Mouse (Mus musculus): ENCODE measurements around the gene Myh13. TPM values are rescaled to one million over a fixed set of nuclear protein-coding genes. Genes with fewer than 3 reads are reported as not detected.
A peak's percentile ranks its signal among the peaks of the same experiment; 100 is the strongest.

Gene Myh13
- polyA plus RNA-seq, 1 experiment from 2014 or later: not detected

DNA sequence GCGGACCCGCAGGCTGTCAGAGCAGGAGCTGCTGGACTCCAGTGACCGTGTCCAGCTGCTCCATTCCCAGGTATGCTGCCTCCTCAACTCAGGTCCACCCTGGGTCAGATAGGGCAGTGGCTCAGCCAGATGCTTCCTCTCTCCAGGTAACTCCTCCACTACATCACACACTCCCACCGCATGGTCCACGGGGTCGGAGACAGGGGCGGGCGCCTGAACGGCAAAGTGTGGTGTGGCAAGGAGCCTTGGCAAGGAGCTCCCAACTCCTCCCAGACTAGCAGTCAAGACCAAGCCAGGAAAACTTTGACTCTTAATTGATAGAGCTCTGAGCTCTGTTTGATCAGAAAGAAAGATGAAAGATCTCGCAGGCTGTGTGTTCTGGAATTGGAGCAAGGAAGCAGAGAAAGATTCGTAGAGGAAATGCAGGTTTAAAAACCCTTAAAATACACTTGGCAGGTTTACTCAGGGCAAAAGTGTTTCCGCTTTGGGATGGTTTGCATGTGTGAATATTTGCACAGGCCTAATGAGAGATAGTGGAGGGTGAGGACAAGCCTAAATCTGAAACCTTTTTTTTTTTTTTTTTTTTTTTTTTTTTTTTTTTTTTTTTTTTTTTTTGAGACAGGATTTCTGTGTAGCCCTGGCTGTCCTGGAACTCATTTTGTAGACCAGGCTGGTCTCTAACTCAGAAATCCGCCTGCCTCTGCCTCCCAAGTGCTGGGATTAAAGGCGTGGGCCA is 43.7 kb downstream of the Myh13 start:
- no peak overlapping the region for H3K27ac ChIP-seq
- no peaks in the 10 kb centered on the region for H3K27me3 ChIP-seq (ENCODE audit: poor library complexity, severe bottlenecking)
- 93% methylated on average over 14 of the region's 14 CpGs for WGBS
- no peak overlapping the region for H3K4me3 ChIP-seq
- no peak for DNase-seq (ENCODE audit: extremely low spot score, low spot score)
- H3K9me3 ChIP-seq: no peaks in the 10 kb centered on the region
- H3K4me1 ChIP-seq: 0 out of 2 replicates have a peak, but pooled peaks cover 3% of the 10 kb centered on the region
- no peaks in the 10 kb centered on the region for H3K36me3 ChIP-seq (replicated peaks)

DNA sequence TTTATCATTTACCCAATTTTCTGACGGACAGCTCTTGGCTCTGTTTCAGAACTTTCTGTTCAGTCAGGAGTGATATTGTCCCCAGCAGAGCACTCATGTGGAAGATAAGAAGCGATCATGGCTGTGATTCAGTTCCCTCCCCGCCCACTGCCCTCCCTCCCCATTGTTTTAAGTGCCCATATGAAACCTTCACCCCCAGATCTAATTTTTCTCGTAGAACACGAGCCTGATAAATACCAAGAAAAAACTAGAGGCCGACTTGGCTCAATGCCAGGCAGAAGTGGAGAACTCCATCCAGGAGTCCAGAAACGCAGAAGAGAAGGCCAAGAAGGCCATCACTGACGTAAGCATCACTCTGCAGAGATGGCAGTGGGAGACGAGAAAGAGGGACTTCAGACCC is 45.5 kb downstream of the Myh13 start:
- 79% methylated on average over 9 of the region's 9 CpGs for WGBS
- no peaks in the 10 kb centered on the region for H3K9me3 ChIP-seq
- H3K27ac ChIP-seq: no peak overlapping the region
- no peaks in the 10 kb centered on the region for H3K27me3 ChIP-seq (ENCODE audit: poor library complexity, severe bottlenecking)
- no peak for DNase-seq (ENCODE audit: extremely low spot score, low spot score)
- H3K4me3 ChIP-seq: no peak overlapping the region
- H3K36me3 ChIP-seq (replicated peaks): no peaks in the 10 kb centered on the region
- 0 out of 2 replicates have a peak, but pooled peaks cover 3% of the 10 kb centered on the region for H3K4me1 ChIP-seq

DNA sequence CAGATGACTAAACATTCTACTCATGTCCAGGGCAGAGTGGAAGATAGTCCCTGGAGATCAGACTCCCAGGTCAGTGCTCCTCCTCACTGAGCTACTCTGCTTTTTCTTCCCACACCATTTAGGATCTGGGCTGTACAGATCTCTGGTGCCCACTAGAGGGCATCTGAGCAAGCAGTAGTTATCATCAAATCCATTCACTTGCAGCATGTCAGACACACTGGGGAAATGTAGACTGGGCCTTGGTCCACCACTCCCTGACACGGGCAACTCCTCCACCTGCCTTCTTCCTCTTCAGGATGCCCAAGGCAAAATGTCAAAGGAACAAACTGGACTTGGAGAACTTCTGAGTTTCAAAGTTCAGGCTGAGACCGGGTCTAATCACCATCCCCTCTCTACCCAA is 51.9 kb downstream of the Myh13 start:
- H3K27ac ChIP-seq: no peak overlapping the region
- no peaks in the 10 kb centered on the region for H3K4me1 ChIP-seq
- H3K9me3 ChIP-seq: no peaks in the 10 kb centered on the region
- H3K4me3 ChIP-seq: no peak overlapping the region
- H3K27me3 ChIP-seq (ENCODE audit: poor library complexity, severe bottlenecking): peaks cover 15% of the 10 kb centered on the region
- DNase-seq (ENCODE audit: extremely low spot score, low spot score): no peak
- WGBS: 79% methylated on average over 2 of the region's 2 CpGs
- H3K36me3 ChIP-seq (replicated peaks): no peaks in the 10 kb centered on the region

DNA sequence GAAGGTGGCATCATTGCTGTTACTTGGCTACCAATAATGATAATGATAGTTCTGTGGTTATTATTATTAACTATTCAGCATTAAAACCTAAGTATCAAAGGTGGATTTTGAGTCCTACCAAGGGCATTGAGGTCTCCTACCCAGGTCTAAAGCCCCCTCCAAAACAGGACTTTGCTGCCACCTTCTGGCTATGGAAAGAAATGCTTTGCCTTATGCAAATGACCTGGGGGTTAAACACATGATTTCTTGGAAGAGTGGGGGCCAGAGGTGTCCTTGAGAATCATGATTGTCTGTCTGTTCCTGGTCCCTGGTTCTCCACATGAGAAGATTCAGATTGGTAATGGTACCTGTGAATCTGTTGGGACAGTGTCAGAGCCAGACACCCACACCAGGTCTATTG is 54.9 kb downstream of the Myh13 start:
- no peak overlapping the region for H3K4me3 ChIP-seq
- peaks cover 23% of the 10 kb centered on the region for H3K27me3 ChIP-seq (ENCODE audit: poor library complexity, severe bottlenecking)
- H3K36me3 ChIP-seq (replicated peaks): no peaks in the 10 kb centered on the region
- H3K4me1 ChIP-seq: peaks cover 23% of the 10 kb centered on the region
- H3K27ac ChIP-seq: no peak overlapping the region
- no peaks in the 10 kb centered on the region for H3K9me3 ChIP-seq
- DNase-seq (ENCODE audit: extremely low spot score, low spot score): no peak

DNA sequence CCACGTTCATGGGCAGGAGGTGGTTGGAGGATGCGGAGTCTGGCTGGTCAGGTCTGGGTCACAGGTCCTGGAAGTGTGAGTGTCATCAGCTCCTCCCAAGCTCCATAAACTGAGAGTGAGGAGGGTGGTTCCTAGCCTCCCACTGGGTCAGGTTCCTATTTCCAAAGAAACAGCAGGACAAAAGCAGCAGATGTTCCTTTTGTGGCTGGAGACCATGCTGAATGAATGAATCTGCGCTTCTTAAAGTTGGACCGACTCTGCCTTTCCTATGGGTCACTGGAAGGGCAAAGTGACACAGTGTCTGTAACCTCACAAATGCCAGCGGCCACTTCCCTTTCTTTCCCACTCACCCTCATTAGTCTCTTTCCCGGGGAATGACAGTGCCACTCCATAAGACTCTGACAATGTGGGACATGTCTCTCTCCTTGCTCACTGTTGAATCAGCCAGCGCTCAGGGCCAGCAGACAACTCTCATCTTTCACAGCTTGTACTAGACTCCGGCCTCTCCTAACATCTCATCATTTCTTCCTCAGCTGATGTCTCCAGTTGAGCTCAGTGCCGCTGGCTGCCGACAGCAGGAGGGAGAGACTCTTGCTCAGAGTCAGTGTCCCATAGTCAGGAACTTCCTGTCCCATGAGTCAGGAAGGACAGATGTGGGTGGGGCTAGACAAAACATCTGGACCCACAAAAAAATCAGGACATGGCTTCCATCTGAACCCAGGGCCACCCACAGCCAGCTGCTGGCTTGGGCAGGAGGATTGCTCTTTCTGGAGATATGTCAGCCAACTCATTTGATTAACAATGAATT is 58.4 kb downstream of the Myh13 start:
- peaks cover 29% of the 10 kb centered on the region for H3K27me3 ChIP-seq (ENCODE audit: poor library complexity, severe bottlenecking)
- H3K4me3 ChIP-seq: no peak overlapping the region
- peaks cover 23% of the 10 kb centered on the region for H3K4me1 ChIP-seq
- H3K36me3 ChIP-seq (replicated peaks): no peaks in the 10 kb centered on the region
- WGBS: 43% methylated on average over 10 of the region's 10 CpGs
- no peaks in the 10 kb centered on the region for H3K9me3 ChIP-seq
- H3K27ac ChIP-seq: peak overlapping the region; percentile 40; the same call in 1 of the 2 replicates
- DNase-seq (ENCODE audit: extremely low spot score, low spot score): peak; percentile 17

DNA sequence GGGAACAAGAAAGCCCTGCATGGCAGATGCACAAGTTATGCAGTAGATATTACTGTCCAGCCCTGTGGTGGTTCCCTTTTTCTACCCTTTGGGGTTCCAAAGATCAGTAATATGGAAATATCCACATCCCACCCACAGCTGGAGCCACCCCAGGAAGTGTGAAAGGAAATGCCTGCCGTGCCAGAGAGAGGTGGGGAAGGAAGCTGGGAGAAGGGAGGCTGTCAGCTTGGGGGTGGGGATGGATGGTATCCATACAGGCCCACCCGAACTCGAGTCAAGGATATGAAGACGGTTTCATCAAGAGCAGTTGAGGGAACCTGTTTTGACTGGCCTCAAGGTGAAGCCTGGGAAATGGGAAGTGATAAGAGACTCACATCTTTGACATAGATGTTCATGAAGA is 60.4 kb downstream of the Myh13 start:
- WGBS: 78% methylated on average over 4 of the region's 4 CpGs
- Histone ChIP-seq H3K4me3 (no peak overlapping the region), H3K27me3 (ENCODE audit: poor library complexity, severe bottlenecking) (peaks cover 29% of the 10 kb centered on the region), H3K27ac (no peak overlapping the region), H3K9me3 (no peaks in the 10 kb centered on the region), H3K4me1 (peaks cover 26% of the 10 kb centered on the region), H3K36me3 (replicated peaks) (no peaks in the 10 kb centered on the region)
- no peak for DNase-seq (ENCODE audit: extremely low spot score, low spot score)

DNA sequence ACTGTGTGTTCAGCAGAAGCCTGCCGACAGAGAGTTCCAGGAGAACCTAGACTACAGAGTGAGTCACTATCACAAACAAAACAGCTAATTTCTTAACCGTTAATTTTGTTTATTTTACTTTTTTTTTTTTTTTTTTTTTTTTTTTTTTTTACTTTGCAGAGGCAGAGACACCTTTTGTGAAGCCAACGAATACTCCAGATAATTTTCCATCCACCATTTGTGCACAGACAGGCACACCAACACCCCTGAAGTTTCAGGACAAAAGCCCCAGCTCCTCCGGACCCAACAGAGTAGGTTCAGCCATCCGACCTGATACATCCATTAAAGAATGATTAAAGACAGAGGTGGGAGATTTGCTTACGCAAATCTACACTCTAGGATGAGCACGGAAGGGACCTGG is 63.2 kb downstream of the Myh13 start:
- no peak overlapping the region for H3K4me3 ChIP-seq
- no peaks in the 10 kb centered on the region for H3K36me3 ChIP-seq (replicated peaks)
- H3K27ac ChIP-seq: no peak overlapping the region
- 0 out of 2 replicates have a peak, but pooled peaks cover 6% of the 10 kb centered on the region for H3K27me3 ChIP-seq (ENCODE audit: poor library complexity, severe bottlenecking)
- DNase-seq (ENCODE audit: extremely low spot score, low spot score): no peak
- 89% methylated on average over 7 of the region's 7 CpGs for WGBS
- no peaks in the 10 kb centered on the region for H3K9me3 ChIP-seq
- peaks cover 19% of the 10 kb centered on the region for H3K4me1 ChIP-seq

DNA sequence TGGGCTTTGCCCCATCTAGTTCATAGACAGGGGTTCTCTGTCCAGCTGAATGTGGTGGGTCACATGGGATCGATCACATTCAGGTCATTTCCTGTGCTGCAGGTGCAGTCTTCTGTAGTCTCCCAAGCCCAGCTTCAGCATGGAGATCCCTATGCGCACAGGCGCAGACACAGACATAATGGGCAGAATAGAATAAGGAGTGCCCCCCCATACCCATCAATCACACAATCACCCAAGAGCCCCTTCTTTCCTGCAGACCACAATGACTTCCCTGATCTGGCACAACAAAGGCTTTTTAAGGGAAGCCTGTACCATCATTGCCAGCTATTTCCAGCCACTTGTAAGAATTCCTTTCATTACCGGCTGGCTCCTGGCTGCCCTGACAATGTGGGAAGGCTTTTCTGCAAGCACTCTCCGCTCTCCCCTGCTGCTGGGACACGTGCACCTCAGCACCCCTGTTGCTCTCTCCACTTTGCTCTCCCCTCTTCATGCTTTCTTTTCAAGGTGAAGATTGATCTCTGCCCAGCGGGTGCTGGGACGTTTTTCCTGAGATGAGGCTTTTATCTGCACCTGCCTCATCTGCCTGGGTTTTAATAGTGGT is 65.5 kb downstream of the Myh13 start:
- no peaks in the 10 kb centered on the region for H3K36me3 ChIP-seq (replicated peaks)
- no peak for DNase-seq (ENCODE audit: extremely low spot score, low spot score)
- peaks cover 7% of the 10 kb centered on the region for H3K4me1 ChIP-seq
- no peak overlapping the region for H3K27ac ChIP-seq
- H3K9me3 ChIP-seq: no peaks in the 10 kb centered on the region
- no peaks in the 10 kb centered on the region for H3K27me3 ChIP-seq (ENCODE audit: poor library complexity, severe bottlenecking)
- H3K4me3 ChIP-seq: no peak overlapping the region
- WGBS: 39% methylated on average over 8 of the region's 8 CpGs

DNA sequence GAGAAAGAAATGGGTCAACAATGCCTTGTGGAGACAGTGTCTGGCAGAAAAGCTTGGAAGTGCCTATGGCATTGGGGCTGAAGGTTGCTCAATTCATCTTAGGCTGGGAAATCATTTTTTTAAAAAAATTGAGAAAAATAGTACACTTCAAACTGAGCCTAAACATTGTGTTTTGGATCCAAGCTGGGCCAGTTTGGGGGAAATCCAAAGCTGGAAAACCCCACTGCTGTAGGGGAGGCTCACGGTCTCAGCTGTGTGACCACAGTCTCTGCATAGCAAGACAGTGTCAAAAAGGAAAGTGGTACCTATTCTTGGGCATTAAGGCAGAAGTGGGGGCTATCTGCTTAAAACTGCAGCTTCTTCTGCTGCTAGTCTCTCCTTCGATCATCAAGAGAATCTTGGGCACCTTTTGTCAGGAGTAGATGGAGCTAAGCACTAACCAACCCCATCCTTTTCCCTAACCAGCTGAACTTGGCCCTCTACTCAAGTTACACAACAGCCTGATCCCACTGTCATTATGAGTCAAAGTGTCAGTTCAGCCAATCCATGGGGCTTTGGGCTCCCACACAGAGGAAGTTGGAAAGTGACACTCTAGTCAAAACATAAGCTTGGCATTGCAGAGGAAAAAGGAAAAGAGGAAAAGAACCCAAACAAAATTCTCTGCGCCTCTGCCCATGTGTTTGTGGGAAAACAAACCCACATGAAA is 69.4 kb downstream of the Myh13 start:
- H3K9me3 ChIP-seq: no peaks in the 10 kb centered on the region
- no peaks in the 10 kb centered on the region for H3K27me3 ChIP-seq (ENCODE audit: poor library complexity, severe bottlenecking)
- DNase-seq (ENCODE audit: extremely low spot score, low spot score): no peak
- peaks cover 7% of the 10 kb centered on the region for H3K4me1 ChIP-seq
- H3K4me3 ChIP-seq: no peak overlapping the region
- H3K27ac ChIP-seq: no peak overlapping the region
- H3K36me3 ChIP-seq (replicated peaks): no peaks in the 10 kb centered on the region
- WGBS: 93% methylated on average over 3 of the region's 3 CpGs

DNA sequence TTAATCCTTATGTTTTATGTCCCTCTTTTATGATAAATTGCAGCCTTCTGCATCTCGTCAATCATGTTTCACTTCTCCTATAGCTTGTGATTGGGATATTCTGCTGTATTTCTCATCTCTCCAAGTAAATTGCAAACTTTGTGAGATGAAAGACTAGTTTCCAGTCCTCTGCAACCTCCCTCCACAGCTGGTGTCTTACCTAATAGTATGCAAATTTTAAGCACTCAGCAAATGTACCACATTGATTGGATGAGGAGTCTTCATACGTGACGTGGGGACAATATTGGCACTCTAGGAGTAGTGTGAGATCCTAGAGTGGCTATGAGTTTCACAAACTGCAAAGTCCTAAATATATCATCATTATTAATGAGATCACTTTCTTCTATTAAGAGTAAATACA is 70.9 kb downstream of the Myh13 start:
- no peak for DNase-seq (ENCODE audit: extremely low spot score, low spot score)
- WGBS: 89% methylated on average over 3 of the region's 3 CpGs

DNA sequence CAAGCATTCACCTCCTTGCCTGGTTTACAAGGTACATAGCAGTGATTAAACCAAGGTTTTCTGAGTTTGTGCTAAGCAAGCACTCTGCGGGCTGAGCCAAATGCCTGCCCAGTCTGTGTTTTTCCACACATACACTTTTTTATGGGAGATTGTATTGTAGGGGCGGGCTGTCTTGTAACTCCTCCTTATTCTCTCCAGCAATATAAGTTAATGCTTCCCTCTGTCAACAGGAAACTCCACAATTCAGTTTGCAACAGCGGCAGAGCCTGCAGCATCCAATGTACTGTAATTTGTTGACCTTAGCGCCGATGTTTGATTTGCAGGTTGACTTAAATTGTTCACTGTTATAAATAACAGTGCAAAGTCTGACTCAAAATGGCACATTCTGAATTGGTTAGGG is 79.5 kb downstream of the Myh13 start:
- Histone ChIP-seq H3K27me3 (ENCODE audit: poor library complexity, severe bottlenecking) (no peaks in the 10 kb centered on the region), H3K9me3 (no peaks in the 10 kb centered on the region), H3K4me3 (no peak overlapping the region), H3K36me3 (replicated peaks) (no peaks in the 10 kb centered on the region), H3K4me1 (no peaks in the 10 kb centered on the region), H3K27ac (no peak overlapping the region)
- WGBS: 89% methylated on average over 5 of the region's 5 CpGs
- DNase-seq (ENCODE audit: extremely low spot score, low spot score): no peak

More for the DNA sequence above, 70.9 kb downstream of the Myh13 start:
- H3K27ac ChIP-seq: no peak overlapping the region
- no peaks in the 10 kb centered on the region for H3K4me1 ChIP-seq
- H3K4me3 ChIP-seq: no peak overlapping the region
- H3K27me3 ChIP-seq (ENCODE audit: poor library complexity, severe bottlenecking): no peaks in the 10 kb centered on the region
- no peaks in the 10 kb centered on the region for H3K36me3 ChIP-seq (replicated peaks)
- no peaks in the 10 kb centered on the region for H3K9me3 ChIP-seq

DNA sequence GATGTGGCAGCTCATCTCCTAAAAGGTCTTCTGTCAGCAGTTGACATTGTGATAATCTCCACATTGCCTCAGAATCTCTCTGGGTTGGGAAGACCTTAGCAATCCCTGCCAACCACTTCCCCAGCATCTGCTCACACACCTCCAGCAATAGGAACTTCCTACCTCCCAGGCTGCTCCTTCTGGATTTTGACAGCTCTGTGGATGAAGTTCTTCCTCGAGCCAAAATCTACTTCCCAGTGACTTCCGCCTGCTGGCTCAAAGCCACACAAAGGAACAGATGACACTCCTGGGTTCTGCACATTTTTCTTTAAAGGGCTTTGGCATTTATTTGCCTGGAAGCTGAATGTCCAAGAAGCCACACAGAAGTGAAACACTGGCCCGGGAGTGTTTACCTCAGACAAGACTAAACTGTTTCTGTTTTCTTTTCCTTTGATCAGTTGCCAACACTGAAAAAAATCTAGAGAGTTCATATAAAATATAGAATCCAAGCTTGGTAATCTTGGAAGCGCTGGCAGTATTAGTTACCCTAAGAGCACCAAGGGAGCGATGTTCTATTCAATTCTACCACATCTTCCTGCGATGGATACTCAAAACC is 93.0 kb downstream of the Myh13 start:
- no peak for DNase-seq (ENCODE audit: extremely low spot score, low spot score)
- no peak overlapping the region for H3K4me3 ChIP-seq
- H3K27ac ChIP-seq: no peak overlapping the region
- no peaks in the 10 kb centered on the region for H3K27me3 ChIP-seq (ENCODE audit: poor library complexity, severe bottlenecking)
- H3K36me3 ChIP-seq (replicated peaks): no peaks in the 10 kb centered on the region
- H3K9me3 ChIP-seq: no peaks in the 10 kb centered on the region
- WGBS: 93% methylated on average over 6 of the region's 6 CpGs
- no peaks in the 10 kb centered on the region for H3K4me1 ChIP-seq

Measured in forebrain, embryonic 10.5 days (tissue).